Mouse (Mus musculus): Measurements from ENCODE around the gene Arhgdia. TPM values are rescaled to one million over a fixed set of nuclear protein-coding genes. Genes with fewer than 3 reads are reported as not detected.

The Arhgdia gene
- polyA plus RNA-seq, 1 experiment from 2014 or later, result 419 TPM

DNA sequence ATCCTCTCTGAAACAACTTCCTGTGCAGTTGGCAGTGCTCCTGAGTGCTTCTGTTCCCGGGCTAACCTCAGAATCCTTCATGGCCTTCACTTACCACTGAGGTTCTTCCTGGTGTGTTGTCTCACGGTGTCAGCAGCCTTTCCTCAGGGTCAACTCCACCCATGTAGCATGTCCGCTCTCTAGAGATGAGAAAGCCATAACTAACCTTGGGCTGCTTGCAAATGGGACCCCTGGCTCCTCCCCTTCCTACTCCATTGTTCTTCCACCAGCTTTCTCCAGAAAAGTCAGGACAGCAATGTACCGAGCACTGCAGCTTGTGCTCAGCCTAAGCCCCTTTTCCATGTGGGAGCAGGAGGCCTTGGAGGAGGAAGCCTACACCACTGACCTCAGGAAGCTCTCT is 25.3 kb upstream of the Arhgdia start:
- Histone ChIP-seq H3K36me3 (ENCODE audit: control insufficient read depth, insufficient read depth, low read length) (peaks cover 46% of the 10 kb centered on the region), H3K4me3 (ENCODE audit: low read depth, low read length) (no peak overlapping the region), H3K27ac (ENCODE audit: low read depth, low read length) (no peak overlapping the region), H3K9me3 (ENCODE audit: control insufficient read depth, low read length) (no peaks in the 10 kb centered on the region), H3K4me2 (ENCODE audit: low read depth, low read length) (no peak overlapping the region), H3K4me1 (ENCODE audit: control insufficient read depth, insufficient read depth, low read length) (peaks cover 7% of the 10 kb centered on the region; the same call in 1 of the 2 replicates), H3K9ac (replicated peaks; ENCODE audit: low read depth, low read length) (no peak overlapping the region), H3K27me3 (ENCODE audit: control insufficient read depth, insufficient read depth, low read length) (0 out of 2 replicates have a peak, but pooled peaks cover 3% of the 10 kb centered on the region)
- no peak for ATAC-seq (ENCODE audit: low read depth)
- 69% methylated on average over 4 of the region's 4 CpGs for WGBS

DNA sequence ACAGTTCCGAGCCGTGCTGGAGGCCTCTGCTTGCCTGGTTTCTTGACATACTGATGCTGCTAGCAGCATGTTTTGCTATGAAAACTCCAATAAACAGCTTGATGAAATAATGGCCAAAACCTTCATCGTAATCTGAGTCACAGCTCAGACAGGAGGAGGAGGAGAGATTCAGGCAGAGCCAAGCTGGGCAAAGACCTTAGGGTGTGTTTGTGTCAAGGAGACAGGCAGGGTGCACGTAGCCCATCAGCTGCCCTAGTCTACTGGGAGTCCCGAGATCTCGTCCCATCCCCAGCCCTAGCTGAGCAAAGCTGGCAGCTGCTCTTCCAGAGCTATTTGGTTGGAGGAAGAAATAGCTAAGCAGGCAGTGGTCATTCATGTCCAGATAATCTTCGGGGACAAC is 24.2 kb upstream of the Arhgdia start:
- Histone ChIP-seq H3K9me3 (ENCODE audit: control insufficient read depth, low read length) (no peaks in the 10 kb centered on the region), H3K27me3 (ENCODE audit: control insufficient read depth, insufficient read depth, low read length) (0 out of 2 replicates have a peak, but pooled peaks cover 3% of the 10 kb centered on the region), H3K4me1 (ENCODE audit: control insufficient read depth, insufficient read depth, low read length) (peaks cover 7% of the 10 kb centered on the region; the same call in 1 of the 2 replicates), H3K27ac (ENCODE audit: low read depth, low read length) (no peak overlapping the region), H3K4me2 (ENCODE audit: low read depth, low read length) (no peak overlapping the region), H3K36me3 (ENCODE audit: control insufficient read depth, insufficient read depth, low read length) (peaks cover 40% of the 10 kb centered on the region), H3K9ac (replicated peaks; ENCODE audit: low read depth, low read length) (no peak overlapping the region), H3K4me3 (ENCODE audit: low read depth, low read length) (no peak overlapping the region)
- ATAC-seq (ENCODE audit: low read depth), result no peak
- WGBS, result 95% methylated on average over 7 of the region's 7 CpGs

DNA sequence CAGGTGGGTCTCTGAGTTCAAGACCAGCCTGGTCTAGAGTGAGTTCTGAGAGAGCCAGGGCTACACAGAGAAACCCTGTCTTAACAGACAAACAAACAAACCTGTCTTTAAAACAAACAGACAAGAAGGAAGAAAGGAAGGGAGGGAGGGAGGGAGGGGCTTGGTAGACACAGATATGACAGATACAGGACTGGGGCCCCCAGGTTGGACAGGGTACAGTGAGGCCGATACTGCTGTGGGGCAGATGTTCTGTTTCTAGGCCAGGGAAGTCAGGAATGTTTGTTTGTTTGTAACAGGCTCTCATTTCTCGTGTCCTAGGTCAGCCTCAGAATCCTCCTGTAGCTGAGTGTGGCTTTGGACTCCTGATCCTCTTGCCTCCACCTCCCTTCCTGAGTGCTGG is 22.1 kb upstream of the Arhgdia start:
- Histone ChIP-seq H3K4me3 (ENCODE audit: low read depth, low read length) (no peak overlapping the region), H3K27me3 (ENCODE audit: control insufficient read depth, insufficient read depth, low read length) (no peaks in the 10 kb centered on the region), H3K4me2 (ENCODE audit: low read depth, low read length) (no peak overlapping the region), H3K36me3 (ENCODE audit: control insufficient read depth, insufficient read depth, low read length) (peaks cover 36% of the 10 kb centered on the region), H3K4me1 (ENCODE audit: control insufficient read depth, insufficient read depth, low read length) (peaks cover 12% of the 10 kb centered on the region), H3K9ac (replicated peaks; ENCODE audit: low read depth, low read length) (no peak overlapping the region), H3K27ac (ENCODE audit: low read depth, low read length) (no peak overlapping the region), H3K9me3 (ENCODE audit: control insufficient read depth, low read length) (no peaks in the 10 kb centered on the region)
- no peak for ATAC-seq (ENCODE audit: low read depth)
- 75% methylated on average over 2 of the region's 2 CpGs for WGBS

DNA sequence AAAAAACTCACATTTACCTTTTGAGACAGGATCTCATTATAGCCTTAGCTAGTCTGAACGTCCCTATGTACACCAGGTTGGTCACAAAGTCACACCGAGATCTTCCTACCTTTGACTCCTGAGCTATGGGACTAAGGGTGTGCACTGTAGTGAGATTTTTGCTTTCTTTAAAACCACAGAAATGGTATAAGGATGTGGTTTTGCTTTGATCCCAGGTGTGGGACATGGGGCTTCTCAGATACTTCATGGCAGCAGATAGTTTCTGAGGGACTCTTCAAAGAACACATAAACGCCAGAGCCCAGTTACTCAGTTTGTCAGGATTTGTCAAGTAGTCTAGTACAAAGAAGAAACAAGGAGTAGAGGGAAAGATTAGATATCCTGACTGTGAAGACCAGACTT is 19.3 kb upstream of the Arhgdia start:
- no peak for ATAC-seq (ENCODE audit: low read depth)
- no peaks in the 10 kb centered on the region for H3K9me3 ChIP-seq (ENCODE audit: control insufficient read depth, low read length)
- H3K9ac ChIP-seq (replicated peaks; ENCODE audit: low read depth, low read length), result no peak overlapping the region
- no peak overlapping the region for H3K4me2 ChIP-seq (ENCODE audit: low read depth, low read length)
- peaks cover 44% of the 10 kb centered on the region for H3K36me3 ChIP-seq (ENCODE audit: control insufficient read depth, insufficient read depth, low read length)
- no peak overlapping the region for H3K27ac ChIP-seq (ENCODE audit: low read depth, low read length)
- H3K27me3 ChIP-seq (ENCODE audit: control insufficient read depth, insufficient read depth, low read length), result no peaks in the 10 kb centered on the region
- WGBS, result 93% methylated on average over 3 of the region's 3 CpGs
- H3K4me3 ChIP-seq (ENCODE audit: low read depth, low read length), result no peak overlapping the region
- peaks cover 13% of the 10 kb centered on the region for H3K4me1 ChIP-seq (ENCODE audit: control insufficient read depth, insufficient read depth, low read length)

DNA sequence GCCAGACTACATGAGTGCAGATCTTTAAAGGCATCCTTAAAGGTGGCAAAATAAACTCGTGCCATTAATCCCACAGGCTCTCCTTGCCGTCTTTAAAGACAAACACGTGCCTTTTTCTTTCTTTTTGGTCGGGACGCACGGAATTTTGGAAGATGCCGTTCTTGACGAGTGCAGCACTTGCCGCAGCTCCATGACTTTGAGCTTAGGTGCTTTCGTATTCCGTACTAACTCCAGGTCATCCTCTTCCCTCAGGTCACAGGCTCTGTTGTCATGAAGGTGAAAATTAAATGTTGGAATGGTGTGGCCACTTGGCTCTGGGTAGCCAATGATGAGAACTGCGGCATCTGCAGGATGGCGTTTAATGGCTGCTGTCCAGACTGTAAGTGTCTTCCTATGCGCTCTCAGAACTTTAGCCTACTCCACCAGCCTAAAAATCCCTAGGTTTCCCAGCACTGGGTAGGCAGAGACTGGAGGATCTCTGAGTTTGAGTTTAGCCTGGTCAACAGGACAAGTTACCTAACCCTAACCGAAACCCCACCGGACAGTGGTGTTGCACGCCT is 17.6 kb upstream of the Arhgdia start:
- H3K9ac ChIP-seq (replicated peaks; ENCODE audit: low read depth, low read length), result peak overlapping the region; percentile 99
- ATAC-seq (ENCODE audit: low read depth), result no peak; the same call in 1 of the 2 replicates
- no peaks in the 10 kb centered on the region for H3K9me3 ChIP-seq (ENCODE audit: control insufficient read depth, low read length)
- H3K27me3 ChIP-seq (ENCODE audit: control insufficient read depth, insufficient read depth, low read length), result no peaks in the 10 kb centered on the region
- H3K36me3 ChIP-seq (ENCODE audit: control insufficient read depth, insufficient read depth, low read length), result peaks cover 43% of the 10 kb centered on the region
- peak overlapping the region; percentile 95 for H3K4me3 ChIP-seq (ENCODE audit: low read depth, low read length)
- H3K27ac ChIP-seq (ENCODE audit: low read depth, low read length), result peak overlapping the region; percentile 87
- WGBS, result 49% methylated on average over 17 of the region's 17 CpGs
- H3K4me1 ChIP-seq (ENCODE audit: control insufficient read depth, insufficient read depth, low read length), result peaks cover 13% of the 10 kb centered on the region
- H3K4me2 ChIP-seq (ENCODE audit: low read depth, low read length), result peak overlapping the region; percentile 97

DNA sequence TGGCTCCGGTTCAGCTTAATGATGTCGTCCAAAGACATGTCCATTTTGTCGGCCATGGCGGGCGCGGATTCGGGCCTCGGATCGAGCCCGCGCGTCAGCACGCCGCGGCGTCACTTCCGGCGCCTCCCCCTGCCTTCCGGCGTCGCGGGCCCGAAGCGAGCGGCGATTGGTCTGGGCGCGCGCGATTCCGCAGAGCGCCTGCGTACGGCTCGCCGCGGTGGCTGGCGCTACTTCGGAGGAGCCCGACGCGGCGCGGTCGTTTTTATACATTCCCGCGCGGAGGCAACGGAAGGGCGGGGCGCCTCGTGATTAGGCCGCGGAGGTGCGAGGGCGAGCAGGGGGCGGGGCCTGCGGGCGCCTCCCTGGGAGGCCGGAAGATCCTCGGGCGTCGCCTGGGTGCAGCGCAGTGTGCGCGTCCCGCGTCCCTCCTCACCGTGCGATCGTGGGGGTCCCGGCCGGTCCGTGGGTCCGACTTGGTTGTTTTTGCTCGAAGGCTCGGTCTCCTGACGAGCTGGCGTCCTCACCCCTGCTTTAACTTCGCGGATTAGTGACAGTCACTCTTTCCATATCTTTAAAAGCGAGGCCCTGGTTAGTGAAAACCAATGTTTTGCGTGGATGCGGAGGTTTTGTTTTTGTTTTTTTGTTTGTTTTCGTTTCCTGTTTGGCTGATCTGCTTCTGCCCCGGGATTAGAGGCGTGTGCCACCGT is 17.0 kb upstream of the Arhgdia start, which contains the start of the genes Alyref and Anapc11:
Gene Alyref (minus strand): TSS at position 83 of the 707 bp plus-strand sequence.
Gene Anapc11 (plus strand): TSS at position 139 of the 707 bp plus-strand sequence.
- Histone ChIP-seq H3K27me3 (ENCODE audit: control insufficient read depth, insufficient read depth, low read length) (no peaks in the 10 kb centered on the region), H3K9ac (replicated peaks; ENCODE audit: low read depth, low read length) (peak within 1 kb of the TSS; percentile 99), H3K36me3 (ENCODE audit: control insufficient read depth, insufficient read depth, low read length) (peaks cover 47% of the 10 kb centered on the region), H3K4me2 (ENCODE audit: low read depth, low read length) (peak within 1 kb of the TSS; percentile 97), H3K9me3 (ENCODE audit: control insufficient read depth, low read length) (no peaks in the 10 kb centered on the region), H3K4me3 (ENCODE audit: low read depth, low read length) (peak within 1 kb of the TSS; percentile 95), H3K4me1 (ENCODE audit: control insufficient read depth, insufficient read depth, low read length) (peaks cover 13% of the 10 kb centered on the region), H3K27ac (ENCODE audit: low read depth, low read length) (peak within 1 kb of the TSS; percentile 87)
- under 1% methylated on average over 87 of the region's 88 CpGs for WGBS
- ATAC-seq (ENCODE audit: low read depth), result peak; percentile 98

DNA sequence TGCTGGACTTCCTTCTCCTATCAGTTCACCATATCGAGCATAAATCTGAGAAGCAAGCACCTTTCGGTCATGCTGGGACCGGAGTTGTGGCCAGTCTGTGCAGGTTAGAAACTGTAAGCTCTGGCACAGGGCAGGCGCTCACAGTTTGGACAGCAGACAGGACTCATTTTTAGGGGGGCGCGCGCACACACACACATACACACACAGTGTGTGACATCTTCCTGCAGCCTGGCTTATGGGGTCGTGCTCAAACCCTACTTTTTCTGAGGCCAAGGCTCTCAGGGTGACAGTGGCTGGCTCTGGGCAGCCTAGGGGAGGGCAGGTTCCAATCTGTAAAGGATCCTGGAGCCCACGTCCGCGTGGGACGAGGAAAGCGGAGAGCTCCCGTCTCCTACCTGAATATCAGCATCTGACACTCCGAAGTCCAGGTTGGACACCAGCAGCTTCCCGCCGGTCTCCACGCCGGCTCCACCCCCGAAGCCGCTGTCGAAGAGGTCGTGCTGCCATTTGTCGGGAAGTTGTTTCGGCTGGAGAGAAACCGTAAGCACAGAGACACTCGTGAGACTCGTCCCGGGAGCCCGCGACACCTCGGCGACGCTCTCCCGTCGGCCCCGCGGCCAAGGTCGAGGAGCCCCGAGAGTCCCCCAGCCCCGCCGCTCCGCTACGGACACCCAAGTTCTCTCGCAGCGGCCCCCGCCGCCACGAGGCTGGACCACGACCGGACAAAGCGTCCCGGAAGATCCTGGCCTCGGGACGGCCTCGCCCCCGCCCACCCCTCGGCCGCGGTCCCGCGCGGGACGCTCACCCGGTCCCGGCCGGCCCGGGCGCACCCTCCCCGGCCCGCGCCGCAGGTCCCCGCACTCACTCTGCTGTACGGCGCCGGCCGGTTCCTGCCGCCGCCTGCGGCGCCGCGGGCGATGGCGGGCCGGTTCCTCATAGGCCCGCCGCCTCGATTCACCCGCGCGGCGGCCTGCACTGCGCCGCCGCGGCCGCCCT is 16.1 kb upstream of the Arhgdia start:
- ATAC-seq (ENCODE audit: low read depth), result peak; percentile 57
- WGBS, result 6% methylated on average over 69 of the region's 99 CpGs

DNA sequence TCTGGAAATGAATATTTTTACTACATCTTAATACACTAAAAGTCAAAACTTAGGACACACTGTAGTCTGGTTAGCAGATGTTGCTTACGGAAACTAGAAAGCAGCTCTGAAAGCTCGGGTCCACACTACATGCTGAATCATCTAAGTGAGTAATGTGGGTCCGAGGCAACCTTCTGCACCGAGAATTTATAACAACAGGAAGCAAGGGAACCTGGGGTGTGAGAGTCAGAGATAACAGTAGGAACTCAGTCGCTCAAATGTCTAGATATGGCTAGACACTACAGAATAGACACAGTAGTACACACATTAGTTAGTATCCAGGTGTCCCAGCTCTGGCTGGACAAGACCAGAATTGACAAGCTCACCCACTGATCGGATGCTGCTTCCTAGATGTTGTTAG is 7.1 kb upstream of the Arhgdia start:
- 95% methylated on average over 6 of the region's 6 CpGs for WGBS
- H3K4me2 ChIP-seq (ENCODE audit: low read depth, low read length), result no peak overlapping the region
- H3K4me1 ChIP-seq (ENCODE audit: control insufficient read depth, insufficient read depth, low read length), result no peaks in the 10 kb centered on the region
- H3K9ac ChIP-seq (replicated peaks; ENCODE audit: low read depth, low read length), result no peak overlapping the region
- no peak overlapping the region for H3K4me3 ChIP-seq (ENCODE audit: low read depth, low read length)
- peaks cover 60% of the 10 kb centered on the region for H3K36me3 ChIP-seq (ENCODE audit: control insufficient read depth, insufficient read depth, low read length)
- no peaks in the 10 kb centered on the region for H3K9me3 ChIP-seq (ENCODE audit: control insufficient read depth, low read length)
- ATAC-seq (ENCODE audit: low read depth), result no peak
- H3K27ac ChIP-seq (ENCODE audit: low read depth, low read length), result no peak overlapping the region
- no peaks in the 10 kb centered on the region for H3K27me3 ChIP-seq (ENCODE audit: control insufficient read depth, insufficient read depth, low read length)

More for the DNA sequence above, 16.1 kb upstream of the Arhgdia start:
- no peaks in the 10 kb centered on the region for H3K9me3 ChIP-seq (ENCODE audit: control insufficient read depth, low read length)
- peak overlapping the region; percentile 97 for H3K4me2 ChIP-seq (ENCODE audit: low read depth, low read length)
- H3K4me3 ChIP-seq (ENCODE audit: low read depth, low read length), result peak overlapping the region; percentile 95
- H3K27me3 ChIP-seq (ENCODE audit: control insufficient read depth, insufficient read depth, low read length), result no peaks in the 10 kb centered on the region
- H3K36me3 ChIP-seq (ENCODE audit: control insufficient read depth, insufficient read depth, low read length), result peaks cover 45% of the 10 kb centered on the region
- peak overlapping the region; percentile 87 for H3K27ac ChIP-seq (ENCODE audit: low read depth, low read length)
- peak overlapping the region; percentile 99 for H3K9ac ChIP-seq (replicated peaks; ENCODE audit: low read depth, low read length)
- peaks cover 13% of the 10 kb centered on the region for H3K4me1 ChIP-seq (ENCODE audit: control insufficient read depth, insufficient read depth, low read length)

Measured in neural tube, embryonic 14.5 days (tissue).